Mouse (Mus musculus) heart, postnatal 14 days (tissue): ENCODE measurements around the gene Ets1. TPM values are rescaled to one million over a fixed set of nuclear protein-coding genes. Genes with fewer than 3 reads are reported as not detected.

ENCODE experiments used
- DNase-seq, 2 experiments: peaks; one replicate each; pipeline ENCODE4 v3.0.0; 2021 to 2022
- intact Hi-C: fragments of 180-260 bp; cut with DNase I; formaldehyde crosslinking; loops from one replicate; pipeline ENCODE4 v1.15.1; 2025
- long read RNA-seq, 2 experiments: library from polyadenylated mRNA; stranded (forward); transcript quantifications; one replicate each; pipeline ENCODE4 v2.0.0; 2021
- total RNA-seq, 2 experiments: library from RNA; stranded (reverse); gene quantifications; 2 replicates each; pipeline ENCODE4 v1.2.3; 2021

Ets1 gene
- total RNA-seq = 100 to 1,000 TPM in 1 of 2 experiments, 10 to 100 TPM in 1; 88.9 to 111 TPM
- long read RNA-seq, experiment 1, full-length matches to known transcripts = 55 of 86 reads
- long read RNA-seq, experiment 1, partial matches to known transcripts = 5 of 86 reads
- long read RNA-seq, experiment 1, other reads (novel, unspliced or antisense) = 26 of 86 reads
- long read RNA-seq, experiment 2, full-length matches to known transcripts = 48 of 84 reads
- long read RNA-seq, experiment 2, partial matches to known transcripts = 9 of 84 reads
- long read RNA-seq, experiment 2, other reads (novel, unspliced or antisense) = 27 of 84 reads

DNA sequence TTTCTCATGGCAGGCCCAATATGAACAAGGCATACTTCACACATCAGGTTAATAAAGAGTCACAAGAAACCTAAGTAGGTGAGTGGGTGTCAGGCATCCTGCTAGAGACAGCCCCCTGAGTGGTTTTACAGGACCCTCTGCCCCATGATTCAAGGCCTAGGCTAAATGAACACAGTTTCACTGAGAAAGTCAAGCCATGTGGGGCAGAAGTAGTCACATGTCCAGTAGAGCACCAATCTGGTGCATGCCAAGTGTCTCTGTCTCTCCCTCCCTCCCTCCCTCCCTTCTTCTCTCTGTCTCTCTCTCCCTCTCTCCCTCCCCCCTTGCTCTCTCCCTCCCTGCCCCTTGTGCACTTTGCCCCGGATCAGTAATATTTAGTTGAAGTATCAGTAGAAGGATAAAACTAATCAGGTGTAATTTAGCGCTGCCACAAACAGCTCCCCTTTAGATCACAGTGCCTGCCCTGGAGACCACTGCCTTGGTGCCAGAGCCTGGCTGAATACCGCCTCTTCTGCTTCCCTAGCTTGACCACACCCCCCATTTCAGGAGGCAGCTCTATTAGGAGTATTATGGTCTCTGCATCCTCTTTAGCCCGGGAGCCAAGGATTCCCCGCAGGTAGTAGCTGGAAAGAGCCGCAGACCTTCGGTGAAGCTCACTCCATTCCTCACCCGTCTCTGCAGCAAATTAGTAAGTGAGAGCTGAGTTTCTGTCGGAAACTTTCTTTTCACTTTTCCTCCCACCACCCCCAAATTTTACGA lies at the start of gene Ets1:
TSS of gene Ets1 (plus strand) at position 595 of the 759 bp plus-strand sequence.
- peak; percentile 37 to 45 for DNase-seq
- intact Hi-C loops = loop anchor here (5.0 kb wide), 1 partner anchor 39 kb away; no protein-coding TSS in a partner anchor

- peak; percentile 84 to 90 for DNase-seq
- intact Hi-C loops = loop anchor here (1.0 to 5.0 kb wide), 5 partner anchors 81 to 657 kb away; no protein-coding TSS in a partner anchor
Observed at GRCm38 (mm10) chr9:32589900-32590299, 46.1 kb upstream of the Ets1 start.

DNA sequence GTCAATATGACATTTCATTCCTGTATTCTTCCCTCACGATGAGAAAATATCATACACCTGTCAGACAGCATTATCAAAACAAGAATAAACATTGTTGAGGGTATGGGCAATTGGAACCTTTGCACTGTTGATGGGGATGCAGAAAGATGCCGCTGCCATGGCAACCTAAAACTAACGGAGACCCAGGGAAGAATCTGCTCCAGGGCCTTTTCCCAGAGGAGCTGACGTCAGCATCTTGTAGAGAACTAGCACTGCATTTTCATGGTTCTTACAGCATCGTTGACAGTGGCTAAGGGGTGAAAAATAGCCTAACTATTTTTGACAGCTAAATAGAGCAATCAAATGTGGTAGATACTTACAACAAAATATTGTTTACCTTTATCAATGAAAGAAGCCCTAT lies 45.5 kb upstream of the Ets1 start:
- no peak for DNase-seq
- intact Hi-C loops = loop anchor here (1.0 to 5.0 kb wide), 5 partner anchors 80 to 656 kb away; no protein-coding TSS in a partner anchor

DNA sequence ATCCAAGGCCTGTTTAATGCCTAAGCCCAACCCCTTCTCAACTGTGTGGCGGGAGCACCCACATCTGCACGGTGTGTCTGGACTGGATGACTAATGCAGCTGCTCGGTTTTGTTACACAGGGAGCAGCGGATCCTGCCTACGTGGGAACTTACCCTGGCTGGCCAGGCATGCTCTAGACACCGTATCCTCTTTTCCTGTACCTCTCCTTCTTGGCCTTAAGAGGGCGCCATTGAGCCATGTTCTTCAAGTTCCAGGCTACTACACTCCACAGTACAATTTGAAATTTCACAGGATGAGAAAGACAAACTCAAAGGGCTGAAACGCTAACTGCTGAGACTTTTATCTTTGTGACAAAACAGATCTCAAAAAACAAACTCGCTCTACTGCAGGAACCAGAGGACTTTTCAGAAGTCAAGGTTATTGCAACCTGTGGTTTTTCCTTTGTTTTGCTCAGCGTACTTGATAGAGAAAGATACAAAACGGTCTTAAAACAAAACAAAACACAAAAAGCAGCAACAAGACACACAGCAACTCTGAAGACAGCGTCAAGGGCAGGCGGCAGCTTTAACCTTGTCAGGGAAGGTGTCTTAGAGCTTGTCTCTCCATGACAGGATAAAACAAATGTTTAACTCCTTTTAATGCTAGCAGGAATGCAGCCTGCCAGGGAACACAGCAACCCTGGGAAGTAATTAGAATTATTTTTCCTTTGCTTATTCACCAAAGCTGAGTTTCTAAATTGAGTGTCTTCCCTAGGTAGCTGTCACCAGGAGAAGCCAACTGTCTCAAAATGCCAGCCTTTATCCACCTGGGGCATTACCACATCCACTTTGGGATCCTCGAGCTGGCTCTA lies 44.1 kb upstream of the Ets1 start:
- peak; percentile 67 to 80 for DNase-seq

DNA sequence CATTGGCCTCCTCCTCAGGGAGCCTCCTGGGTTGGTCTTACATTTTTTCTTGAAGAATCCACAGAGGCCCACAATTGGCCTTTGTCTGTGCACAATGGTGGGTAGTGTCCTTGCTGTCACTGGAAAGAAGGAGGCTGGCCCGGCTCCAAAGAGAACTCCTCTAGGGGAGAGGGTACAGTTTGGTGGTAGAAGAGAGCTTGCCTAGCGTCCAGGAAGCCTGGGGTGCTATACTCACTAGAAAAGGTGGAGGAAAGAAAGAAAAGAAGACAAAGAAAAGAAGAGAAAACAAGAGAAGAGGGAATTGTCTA lies 43.5 kb upstream of the Ets1 start:
- intact Hi-C loops = loop anchor here (5.0 kb wide), 1 partner anchor 125 kb away; no protein-coding TSS in a partner anchor
- peak in 1 of 2 experiments; percentile 28 for DNase-seq

More for the DNA sequence above, 44.1 kb upstream of the Ets1 start:
- intact Hi-C loops = loop anchor here (1.0 to 5.0 kb wide), 6 partner anchors 79 to 655 kb away; no protein-coding TSS in a partner anchor

DNA sequence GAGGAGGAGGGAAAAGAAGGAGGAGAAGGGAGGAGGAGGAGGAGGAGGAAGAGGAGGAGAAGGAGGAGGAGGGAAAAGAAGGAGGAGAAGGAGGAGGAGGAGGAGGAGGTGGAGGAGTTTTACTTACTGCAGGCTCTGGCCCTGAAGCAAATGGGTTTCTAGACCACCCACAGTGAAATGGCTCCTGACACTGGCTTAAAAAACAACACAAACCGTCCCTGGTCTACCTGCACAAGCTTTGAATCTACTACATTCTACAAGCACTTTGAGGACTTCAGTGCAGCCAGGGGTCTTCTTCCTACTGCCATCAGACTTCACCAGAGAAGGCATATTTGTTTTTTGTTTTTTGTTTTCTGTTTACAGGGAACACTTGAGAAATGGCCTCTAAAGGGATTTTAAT lies 42.2 kb upstream of the Ets1 start:
- DNase-seq = no peak
- intact Hi-C loops = loop anchor here (5.0 kb wide), 1 partner anchor 123 kb away; no protein-coding TSS in a partner anchor

DNA sequence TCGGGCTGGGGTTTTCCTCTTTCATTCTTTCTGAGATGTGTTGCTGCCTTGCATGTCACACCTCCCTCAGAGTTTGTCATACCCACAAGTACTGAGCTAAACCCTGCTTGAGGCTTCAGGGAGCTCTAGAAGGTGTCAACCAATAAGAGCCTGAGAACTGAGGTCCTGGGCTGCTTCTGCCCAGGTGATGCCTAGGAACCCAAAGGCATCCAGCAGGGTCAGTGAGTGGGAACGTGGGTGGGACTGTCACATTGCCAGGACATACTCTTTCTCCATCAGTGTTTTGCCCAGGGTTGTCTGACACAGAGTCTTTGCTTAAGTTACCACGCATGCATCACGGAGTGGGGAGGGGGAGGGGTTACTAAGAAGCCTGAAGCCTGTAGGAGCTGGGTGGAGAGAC lies 41.7 kb upstream of the Ets1 start:
- no peak for DNase-seq
- intact Hi-C loops = loop anchor here (5.0 kb wide), 1 partner anchor 123 kb away; no protein-coding TSS in a partner anchor

DNA sequence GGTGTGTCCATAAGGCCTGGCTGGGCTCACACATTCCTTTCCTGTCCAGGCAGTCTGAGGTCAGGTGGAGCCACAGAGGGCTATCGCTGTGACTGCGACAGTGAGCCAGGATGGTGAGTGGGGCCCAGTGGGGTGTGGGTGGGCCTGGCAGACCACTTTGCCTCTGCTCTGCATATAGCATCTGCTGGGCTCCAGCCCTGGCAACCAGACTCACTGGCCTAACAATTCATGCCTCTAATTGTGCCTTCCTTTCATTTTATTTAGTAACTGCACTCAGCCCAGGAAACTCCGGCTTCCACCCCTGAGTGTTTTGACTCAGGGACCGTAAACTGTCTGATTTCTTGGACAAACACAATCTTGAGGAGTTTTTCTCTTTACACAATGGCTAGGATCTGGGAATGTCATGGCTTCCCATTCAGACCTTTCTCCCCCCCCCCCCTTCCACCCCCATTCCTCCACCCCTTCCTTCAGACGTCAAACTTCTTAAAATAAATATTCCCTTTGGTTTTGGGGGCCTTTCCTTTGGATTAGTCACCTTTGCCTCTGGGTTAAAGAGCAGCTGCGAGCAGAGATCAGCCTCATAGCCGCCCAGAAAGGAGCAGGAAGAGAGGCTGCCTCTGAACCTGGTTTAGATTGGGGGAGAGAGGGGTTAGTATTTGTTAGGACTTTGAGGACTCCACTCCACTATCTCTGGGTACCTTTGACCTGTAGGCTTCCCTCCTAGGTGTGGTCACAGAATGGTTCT lies 40.8 kb upstream of the Ets1 start:
- intact Hi-C loops = loop anchor here (5.0 kb wide), 1 partner anchor 42 kb away; the partner anchor contains the start of gene Ets1
- DNase-seq = peak in 1 of 2 experiments; percentile 33

- no peak for DNase-seq
- intact Hi-C loops = loop anchor here (5.0 kb wide), 1 partner anchor 41 kb away; the partner anchor contains the start of gene Ets1
Observed at GRCm38 (mm10) chr9:32596366-32596765, 39.7 kb upstream of the Ets1 start.

GRCm38 (mm10) chr9:32601953-32602352 lies 34.1 kb upstream of the Ets1 start:
- intact Hi-C loops = no loop called here
- DNase-seq = no peak

DNA sequence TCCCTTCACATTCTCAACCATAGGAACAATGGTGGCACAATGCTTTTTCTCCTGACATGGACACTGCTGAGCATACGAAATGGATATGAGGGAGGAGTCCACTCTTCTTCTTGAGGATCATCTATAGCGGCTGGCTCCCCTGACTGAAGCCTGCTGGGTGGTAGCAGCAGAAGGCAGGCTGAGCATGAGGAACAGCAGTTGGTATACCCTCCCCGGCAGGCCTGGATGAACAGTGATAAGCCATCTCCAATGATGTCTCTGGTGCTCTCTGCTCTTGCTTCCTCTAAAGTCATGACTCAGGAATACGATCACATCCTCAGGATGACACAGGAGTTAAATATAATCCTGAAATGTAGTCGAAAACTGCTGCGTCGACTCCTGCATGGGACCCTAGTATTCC lies 32.9 kb upstream of the Ets1 start:
- no peak for DNase-seq
- intact Hi-C loops = no loop called here

DNA sequence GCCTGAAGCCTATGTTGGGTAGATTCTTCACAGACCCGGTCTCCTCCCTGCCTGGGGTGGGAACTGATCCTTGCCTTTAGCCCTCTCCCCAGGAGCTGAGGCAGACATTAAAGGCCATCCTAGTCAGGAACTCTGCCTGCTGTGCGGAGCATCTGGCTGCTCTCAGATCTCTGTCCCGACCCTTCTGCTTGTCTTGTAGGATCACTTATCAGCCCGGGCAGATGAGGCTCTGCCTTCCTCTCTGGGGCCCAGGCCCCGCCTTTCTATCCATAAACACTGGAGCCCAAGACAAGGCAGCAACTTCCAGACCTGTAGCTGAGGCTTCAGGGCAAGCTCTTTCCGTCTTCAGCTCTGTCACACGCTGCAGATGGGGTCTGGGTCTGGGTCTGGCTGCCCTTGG lies 28.8 kb upstream of the Ets1 start:
- DNase-seq = no peak
- intact Hi-C loops = no loop called here

DNA sequence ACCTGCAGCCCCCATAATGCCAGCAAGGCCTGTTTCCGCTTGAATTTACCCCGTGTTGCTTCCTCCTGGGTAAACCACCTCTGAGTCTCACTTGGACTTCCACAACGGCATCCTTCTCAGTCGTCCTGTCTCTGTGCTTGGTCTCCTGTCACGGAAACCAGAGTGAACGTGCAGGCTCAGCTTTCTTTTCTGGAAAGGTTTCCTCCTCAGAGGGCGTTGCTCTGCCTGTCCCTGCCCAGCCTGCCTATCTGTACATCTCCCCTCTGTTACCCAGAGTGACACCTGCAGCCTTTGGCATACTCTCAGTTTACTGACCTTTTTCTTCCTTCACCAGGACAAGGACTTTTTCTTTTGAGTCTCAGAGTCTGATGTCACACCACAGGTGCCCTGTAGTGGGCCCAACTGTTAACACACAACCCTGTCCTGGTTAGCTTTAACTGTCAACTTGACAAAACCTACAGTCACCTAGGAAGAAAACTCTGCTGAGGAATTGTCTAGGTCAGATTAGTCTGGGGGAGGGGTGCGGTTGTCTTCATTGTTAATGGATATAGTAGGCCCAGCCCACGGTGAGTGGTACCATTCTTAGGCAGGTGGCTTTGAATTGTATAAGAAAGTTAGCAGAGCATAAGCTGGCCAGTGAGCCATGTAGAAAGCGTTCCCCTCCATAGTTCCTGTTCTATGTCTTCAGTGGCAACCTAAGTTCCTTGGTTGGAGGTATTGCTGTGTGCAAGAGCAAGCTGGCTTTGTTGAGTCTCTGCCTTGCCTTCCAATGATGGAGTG lies 27.0 kb upstream of the Ets1 start:
- intact Hi-C loops = no loop called here
- no peak for DNase-seq

DNA sequence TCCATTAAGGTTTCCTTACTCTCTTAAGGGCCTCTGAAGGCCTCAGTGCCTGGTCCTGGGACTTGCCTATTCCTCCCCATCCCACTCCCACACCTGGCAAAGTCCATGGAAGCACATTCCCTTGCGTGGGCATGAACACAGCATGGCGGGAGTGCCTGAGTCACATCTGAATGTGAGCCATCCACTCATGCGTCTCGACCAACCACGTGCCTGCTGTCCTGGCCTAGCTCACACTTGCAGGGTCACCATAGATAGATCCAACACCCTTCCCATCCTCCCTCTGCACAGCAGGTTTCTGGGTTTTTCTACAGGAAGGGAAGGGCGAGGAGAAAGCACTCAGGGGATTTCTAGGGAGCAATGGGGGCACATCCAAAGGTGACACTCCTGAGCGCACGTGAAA lies 25.8 kb upstream of the Ets1 start:
- intact Hi-C loops = no loop called here
- DNase-seq = no peak

DNA sequence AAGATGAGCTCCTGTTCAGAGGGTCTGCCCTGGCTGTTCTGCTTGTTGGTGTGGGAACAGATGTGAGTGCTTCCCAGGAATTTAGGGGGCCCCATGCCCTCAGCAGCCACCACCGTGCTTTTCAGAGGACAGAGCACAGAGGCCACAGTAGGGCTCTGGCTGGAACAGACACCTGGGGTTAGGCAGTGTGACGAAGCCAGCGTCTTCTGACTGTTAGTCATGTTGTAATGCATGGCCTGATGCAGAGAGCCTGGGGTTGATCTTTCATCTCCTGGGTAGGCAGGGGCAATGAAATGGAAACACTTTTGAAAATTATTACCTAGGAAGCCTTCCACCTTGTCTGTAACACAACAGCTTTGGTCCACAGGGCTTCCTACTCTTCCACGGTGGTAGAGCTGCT lies 25.4 kb upstream of the Ets1 start:
- intact Hi-C loops = no loop called here
- DNase-seq = no peak

- intact Hi-C loops = no loop called here
- DNase-seq = no peak
Observed at GRCm38 (mm10) chr9:32611340-32611739, 24.7 kb upstream of the Ets1 start.

DNA sequence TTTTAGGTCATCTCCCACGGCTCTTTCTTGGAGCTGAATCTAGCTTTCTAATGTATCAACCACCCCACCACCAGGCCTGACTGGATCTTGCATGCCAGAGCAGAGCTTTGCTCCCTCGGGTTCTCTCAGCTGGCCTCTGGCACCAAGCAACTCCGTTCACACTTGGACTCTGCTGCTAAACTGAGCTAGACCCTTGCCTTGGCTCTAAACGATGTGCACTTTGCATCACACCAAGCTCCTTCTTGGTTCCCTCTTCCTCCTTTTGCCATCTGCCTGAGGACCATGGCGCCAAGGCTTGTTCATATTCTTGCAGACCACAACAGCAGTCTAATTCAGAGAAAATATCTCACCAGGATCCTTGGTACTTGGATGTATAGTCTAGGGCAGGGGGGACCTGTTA lies 23.6 kb upstream of the Ets1 start:
- DNase-seq = no peak
- intact Hi-C loops = no loop called here

DNA sequence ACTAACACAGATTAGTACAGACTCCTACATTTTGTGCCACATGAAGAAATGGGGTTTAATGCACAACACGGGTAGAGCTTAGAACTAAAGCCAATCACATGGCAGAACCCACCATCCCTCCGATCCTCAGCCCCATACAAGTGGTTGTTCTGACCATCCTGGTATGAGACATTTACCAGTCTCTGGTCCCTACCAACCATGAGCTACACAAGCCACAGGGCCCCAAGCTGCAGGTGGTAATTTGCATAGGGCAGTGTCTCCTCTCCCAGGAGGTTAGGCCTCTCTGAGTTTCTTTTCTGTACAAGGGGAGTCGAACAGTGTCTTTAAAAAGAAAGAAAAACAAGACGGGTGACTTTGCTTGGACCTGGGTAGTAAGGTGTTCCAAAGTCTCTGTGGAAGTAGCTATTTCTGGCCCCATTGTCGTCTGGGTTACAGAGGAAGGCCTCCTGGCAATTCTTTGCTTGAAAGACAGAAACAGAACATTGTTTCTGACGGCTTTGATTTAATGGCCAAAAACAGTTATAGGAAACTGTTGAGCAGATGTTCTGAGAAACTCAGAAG lies 23.1 kb upstream of the Ets1 start:
- intact Hi-C loops = no loop called here
- DNase-seq = no peak

DNA sequence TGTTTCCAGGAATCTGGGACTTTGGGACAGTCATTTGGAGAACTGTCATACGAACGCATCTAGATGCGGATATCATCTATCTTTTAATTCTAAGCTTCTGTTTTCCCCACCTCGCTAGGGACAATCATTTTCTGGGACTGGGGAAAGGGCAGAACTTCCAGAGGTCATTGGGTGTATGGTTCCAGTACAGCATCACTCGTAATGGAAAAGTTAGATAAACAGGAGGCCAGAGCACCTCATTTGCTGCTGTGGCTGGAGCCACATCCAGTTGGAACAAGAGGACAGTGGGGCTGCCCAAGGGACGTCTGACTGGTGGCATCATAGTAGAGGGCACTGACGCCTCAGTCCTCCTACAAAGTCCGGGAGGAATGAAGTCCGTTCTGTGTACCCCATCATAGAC lies 21.8 kb upstream of the Ets1 start:
- intact Hi-C loops = no loop called here
- no peak for DNase-seq
